Mouse (Mus musculus) G1E-ER4 (cell line): ENCODE results near the gene Kctd21. TPM values are rescaled to one million over a fixed set of nuclear protein-coding genes. Genes with fewer than 3 reads are reported as not detected.

Source experiments
- GATA1 ChIP-seq: IDR thresholded peaks from one replicate; pipeline ENCODE4 v1.8.0; 2012; ENCODE audit warnings: low read length, inconsistent platforms
- polyA plus RNA-seq: library from polyadenylated mRNA; stranded (reverse); fragments of >175 nt; gene quantifications from 2 replicates; pipeline ENCODE4 v1.2.3, GENCODE M21; 2012

Kctd21 gene
- polyA plus RNA-seq, 1 experiment = 0.38 TPM

- no peak for TF ChIP-seq GATA1
These were observed 6.5 kb downstream of the Kctd21 start for GRCm38 (mm10) chr7:97338593-97338992.

- no peak for TF ChIP-seq GATA1
These were observed 7.5 kb downstream of the Kctd21 start for GRCm38 (mm10) chr7:97339623-97340022.

GRCm38 (mm10) chr7:97340907-97341849 lies 9.1 kb downstream of the Kctd21 start:
- no peak for TF ChIP-seq GATA1

DNA sequence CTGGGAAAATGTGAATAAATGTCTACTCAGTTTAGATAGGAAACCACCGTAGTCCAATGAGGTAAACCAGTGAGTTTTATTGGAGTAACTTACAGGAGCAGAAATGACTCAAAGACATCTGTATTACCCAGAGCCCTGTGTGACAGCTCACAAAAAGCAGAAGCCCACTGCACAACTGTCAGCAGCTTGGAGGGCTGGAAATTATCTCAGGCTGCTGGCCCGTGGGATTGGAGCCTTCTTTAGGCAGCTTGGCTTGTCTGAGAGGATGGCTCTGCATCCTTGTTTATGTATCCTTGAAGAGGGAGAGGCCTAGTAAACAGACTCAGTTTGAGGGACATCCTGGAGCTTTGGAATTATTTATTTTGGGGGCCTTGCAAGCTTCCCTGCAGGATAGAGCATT lies 10.8 kb downstream of the Kctd21 start:
- no peak for TF ChIP-seq GATA1

DNA sequence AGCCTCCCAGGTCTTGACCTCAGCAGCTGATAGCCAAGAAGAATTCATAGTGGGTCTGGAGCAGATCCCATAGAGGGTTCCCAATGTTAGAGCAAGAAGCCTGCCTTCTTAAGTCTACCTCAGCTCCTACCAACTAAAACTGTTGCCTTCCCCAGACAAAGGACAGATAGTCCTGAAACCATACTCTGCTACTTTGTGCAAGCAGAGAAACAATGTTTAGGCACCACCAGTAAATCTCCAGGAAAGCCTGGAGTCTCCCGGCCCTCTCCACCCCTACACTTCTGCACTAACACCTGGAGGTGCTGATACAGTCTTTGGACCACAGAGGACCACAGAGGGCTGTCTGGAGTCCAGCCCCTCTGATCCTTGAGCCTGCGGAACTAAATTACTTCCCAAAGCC lies 12.5 kb downstream of the Kctd21 start:
- no peak for TF ChIP-seq GATA1

- no peak for TF ChIP-seq GATA1
These were observed 13.2 kb downstream of the Kctd21 start for GRCm38 (mm10) chr7:97345229-97345871.

DNA sequence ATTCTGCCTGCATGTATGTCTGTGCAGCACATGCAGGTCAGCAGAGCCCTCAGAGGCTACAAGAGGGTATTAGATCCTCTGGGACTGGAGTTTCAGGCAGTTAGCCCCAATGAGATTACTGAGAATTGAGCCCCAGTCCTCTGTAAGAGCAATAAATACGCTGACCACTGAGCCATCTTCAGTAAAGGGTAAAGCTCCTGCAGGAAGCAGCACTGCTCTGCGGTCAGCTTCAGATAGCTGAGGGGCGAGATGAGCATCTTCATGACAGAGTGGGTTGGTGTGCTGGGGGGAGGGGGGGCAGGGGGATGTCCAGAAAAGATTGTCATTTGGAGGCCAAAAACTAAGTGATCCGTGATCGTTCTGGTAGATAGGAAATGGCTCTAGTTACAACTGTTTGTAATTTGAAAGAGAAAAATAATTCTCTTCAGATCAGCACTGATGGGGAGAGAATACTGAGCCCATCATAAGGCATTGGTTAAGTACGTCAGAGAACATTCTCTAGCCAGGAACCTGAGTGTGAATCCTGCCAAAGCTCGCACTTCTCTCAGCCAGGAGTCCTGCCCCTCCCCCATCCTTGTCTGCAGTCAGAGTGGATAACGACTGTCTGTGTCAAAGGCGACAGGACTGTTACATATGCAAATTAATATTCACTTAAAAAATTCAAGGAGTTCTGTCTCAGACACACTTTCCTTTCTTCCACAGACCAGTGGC lies 14.1 kb downstream of the Kctd21 start:
- no peak for TF ChIP-seq GATA1

DNA sequence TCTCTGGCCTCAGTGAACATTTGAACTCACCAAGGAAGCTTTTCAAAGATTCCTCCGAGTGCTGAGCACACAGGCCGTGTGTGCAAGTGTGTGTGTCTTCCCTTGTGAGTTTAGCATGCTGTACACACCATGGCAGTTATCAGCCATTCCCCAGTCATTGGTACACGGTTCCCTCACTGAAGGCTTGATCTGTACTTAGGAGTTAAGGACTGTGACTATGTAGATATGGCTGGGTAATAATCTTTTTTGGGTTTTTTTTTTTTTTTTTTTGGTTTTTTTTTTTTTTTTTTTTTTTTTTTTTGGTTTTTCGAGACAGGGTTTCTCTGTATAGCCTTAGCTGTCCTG lies 14.7 kb downstream of the Kctd21 start:
- TF ChIP-seq GATA1 = no peak

DNA sequence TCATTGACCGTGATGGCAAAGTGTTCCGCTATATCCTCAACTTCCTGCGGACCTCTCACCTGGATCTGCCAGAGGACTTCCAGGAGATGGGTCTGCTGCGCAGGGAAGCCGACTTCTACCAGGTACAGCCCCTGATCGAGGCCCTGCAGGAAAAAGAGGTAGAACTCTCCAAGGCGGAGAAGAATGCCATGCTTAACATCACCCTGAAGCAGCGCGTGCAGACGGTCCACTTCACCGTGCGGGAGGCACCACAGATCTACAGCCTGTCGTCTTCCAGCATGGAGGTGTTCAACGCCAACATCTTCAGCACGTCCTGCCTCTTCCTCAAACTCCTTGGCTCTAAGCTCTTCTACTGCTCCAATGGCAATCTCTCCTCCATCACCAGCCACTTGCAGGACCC lies 15.3 kb downstream of the Kctd21 start:
- no peak for TF ChIP-seq GATA1

- TF ChIP-seq GATA1 = no peak
These were observed 16.2 kb downstream of the Kctd21 start for GRCm38 (mm10) chr7:97348318-97348717.

- no peak for TF ChIP-seq GATA1
These were observed 16.7 kb downstream of the Kctd21 start for GRCm38 (mm10) chr7:97348836-97349235.

GRCm38 (mm10) chr7:97349438-97349837 lies 17.3 kb downstream of the Kctd21 start:
- no peak for TF ChIP-seq GATA1

DNA sequence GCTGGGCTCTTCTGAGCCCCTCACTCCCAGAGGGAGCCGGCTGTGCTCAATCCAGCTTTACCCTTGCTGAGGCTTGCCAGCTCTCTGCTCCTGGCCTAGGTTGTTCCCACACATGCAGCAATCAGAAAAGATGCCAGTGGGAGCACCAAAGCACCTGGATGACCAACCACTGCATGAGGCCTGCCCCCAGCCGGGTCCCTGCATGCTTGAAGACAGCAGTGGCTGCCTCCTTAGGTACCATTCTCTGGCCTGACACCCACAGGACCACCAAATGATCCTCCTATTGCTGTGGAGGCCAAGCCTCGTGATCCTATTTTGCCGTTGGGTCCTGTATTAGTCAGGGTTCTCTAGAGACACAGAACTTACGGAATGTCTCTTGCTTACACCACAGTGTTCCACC lies 18.8 kb downstream of the Kctd21 start:
- no peak for TF ChIP-seq GATA1

- TF ChIP-seq GATA1 = no peak
These were observed 19.8 kb downstream of the Kctd21 start for GRCm38 (mm10) chr7:97351792-97352513.

DNA sequence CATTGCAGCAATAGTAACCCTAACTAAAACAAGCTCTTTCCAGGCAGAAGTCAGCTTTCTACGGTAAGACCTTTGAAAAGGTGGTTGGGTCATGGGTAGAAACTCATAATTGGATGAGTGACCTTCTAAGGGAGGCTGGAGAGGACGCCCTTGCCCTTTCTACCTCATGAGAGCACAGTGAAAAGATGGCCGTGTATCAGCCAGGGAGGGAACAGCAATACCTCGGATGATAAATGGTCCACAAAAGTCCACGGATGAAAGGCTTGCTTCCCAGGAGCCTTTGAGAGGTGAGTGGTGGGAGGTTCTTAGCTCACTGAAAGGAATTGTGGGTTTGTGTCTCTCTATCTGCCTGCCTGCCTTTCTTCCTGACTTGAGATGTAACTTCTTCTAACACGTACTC lies 21.2 kb downstream of the Kctd21 start:
- TF ChIP-seq GATA1 = no peak

GRCm38 (mm10) chr7:97355068-97355841 lies 23.1 kb downstream of the Kctd21 start:
- TF ChIP-seq GATA1 = no peak
